Mouse (Mus musculus) gastrocnemius, postnatal 4 days (tissue): ENCODE measurements around the gene Gm49711. TPM values are rescaled to one million over a fixed set of nuclear protein-coding genes. Genes with fewer than 3 reads are reported as not detected.

ENCODE experiments used
- total RNA-seq, 2 experiments: library from RNA; stranded (reverse); gene quantifications; 2 replicates each; pipeline ENCODE4 v1.2.3; 2021

Gm49711 gene
- total RNA-seq, 2 experiments from 2014 or later, result 0.32 TPM; not detected in 1

Other genes starting within 250 kb of the Gm49711 start
- 10 to 100 TPM; 20.9 to 23.8 TPM for gene Mrps6, start within 50 bp of the Gm49711 start, total RNA-seq
- 1 to 10 TPM; 5.2 to 8.8 TPM for gene Slc5a3, start within 50 bp of the Gm49711 start, total RNA-seq
- gene Kcne2, start 234.1 kb downstream of the Gm49711 start, total RNA-seq, result not detected
- gene Smim11, start 243.0 kb downstream of the Gm49711 start, total RNA-seq, result 10 to 100 TPM; 71.7 to 72.1 TPM